Mouse (Mus musculus) cerebellum, postnatal 25 days (tissue): ENCODE data around the gene Rcan1.
A peak's percentile ranks its signal among the peaks of the same experiment; 100 is the strongest.
"Not testable (repeated sequence)": the region's sequence is repeated elsewhere in the genome, so short reads cannot be mapped to it uniquely, and the experiment has no call there.

ENCODE experiments used
- DNase-seq, 2 experiments: peaks; one replicate each; pipeline ENCODE4 v3.0.0; 2021; ENCODE audit warnings: mixed read lengths in 2 of 2

The Rcan1 gene

DNA sequence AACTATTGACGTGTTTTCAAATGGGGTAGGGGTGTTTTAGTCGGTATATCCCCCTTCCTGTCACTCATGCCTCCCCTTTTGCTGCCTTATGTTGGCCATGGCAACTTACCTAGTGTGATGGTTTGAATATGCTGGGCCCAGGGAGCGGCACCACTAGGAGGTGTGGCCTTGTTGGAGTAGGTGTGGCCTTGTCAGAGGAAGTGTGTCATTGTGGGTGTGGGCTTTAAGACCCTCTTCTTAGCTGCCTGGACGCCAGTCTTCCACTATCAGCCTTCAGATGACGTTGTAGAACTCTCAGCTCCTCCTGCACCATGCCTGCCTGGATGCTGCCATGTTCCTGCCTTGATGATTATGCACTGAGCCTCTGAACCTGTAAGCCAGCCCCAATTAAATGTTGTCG, at the start of gene Rcan1:
Gene Rcan1 (minus strand): TSS at position 162 of the 400 bp plus-strand sequence.
- no peak for DNase-seq

DNA sequence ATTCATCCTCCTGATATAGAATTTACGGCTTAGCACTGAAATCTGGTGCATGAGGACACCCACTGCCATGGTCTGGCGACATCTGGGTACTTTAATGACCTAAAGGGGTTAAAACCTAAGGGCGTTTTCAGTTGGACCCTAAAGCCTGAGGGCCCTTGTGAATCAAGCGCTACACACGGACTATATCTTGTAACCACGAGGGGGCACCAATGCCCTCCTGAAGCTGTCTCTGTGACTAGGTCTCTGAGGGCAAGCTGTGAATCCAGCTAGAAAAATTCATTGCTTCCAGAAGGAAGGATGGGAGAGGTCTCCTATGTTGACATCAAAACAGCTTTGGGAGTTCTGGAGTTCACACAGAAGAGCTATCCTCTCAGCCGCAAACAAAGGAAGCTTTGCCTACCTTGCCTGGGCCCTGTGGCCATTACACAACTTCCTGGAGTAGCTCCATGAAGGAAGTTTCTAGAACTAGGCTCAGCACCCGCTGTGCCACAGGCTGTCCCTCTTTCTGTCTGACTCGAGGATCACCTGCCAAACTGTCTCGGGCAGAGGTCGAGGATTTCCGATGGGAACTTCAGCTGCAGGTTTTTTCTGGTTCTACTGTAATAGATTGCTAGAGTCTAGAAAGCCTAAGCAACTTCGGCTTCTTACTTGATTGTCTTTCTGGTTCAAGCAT, 49.3 kb upstream of the Rcan1 start:
- DNase-seq: peak; percentile 21 to 53

GRCm38 (mm10) chr16:92518718-92519117, 48.1 kb upstream of the Rcan1 start:
- DNase-seq: no peak

DNA sequence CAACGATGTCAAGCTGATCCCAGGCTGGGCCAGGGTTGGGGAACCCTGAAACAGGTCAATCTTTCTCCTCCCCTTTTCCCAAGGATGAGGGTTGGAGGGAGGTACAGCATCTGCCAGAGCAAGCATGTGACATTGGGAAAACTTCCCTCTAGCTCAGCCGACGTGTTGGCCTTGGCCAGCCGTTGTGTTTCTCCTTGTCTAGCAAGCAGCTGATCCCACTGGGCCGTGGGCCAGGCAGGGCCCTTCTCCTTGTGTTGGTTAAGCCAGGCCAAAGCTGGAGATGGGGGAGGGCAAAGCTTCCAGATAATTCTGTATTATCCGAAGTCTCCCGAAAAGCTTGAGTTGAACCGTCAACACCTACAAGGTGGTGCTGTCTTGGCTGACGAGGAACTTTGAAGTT, 45.5 kb upstream of the Rcan1 start:
- peak in 1 of 2 experiments; percentile 27 for DNase-seq

GRCm38 (mm10) chr16:92514896-92515295, 44.2 kb upstream of the Rcan1 start:
- not testable (repeated sequence) for DNase-seq

- peak; percentile 28 to 54 for DNase-seq
These were observed 41.2 kb upstream of the Rcan1 start for GRCm38 (mm10) chr16:92511773-92512391.

GRCm38 (mm10) chr16:92510835-92511772, 40.4 kb upstream of the Rcan1 start:
- DNase-seq: peak; percentile 59 to 74

GRCm38 (mm10) chr16:92507573-92507972, 36.9 kb upstream of the Rcan1 start:
- DNase-seq: no peak

- DNase-seq: no peak
These were observed 32.4 kb upstream of the Rcan1 start for GRCm38 (mm10) chr16:92503105-92503504.

DNA sequence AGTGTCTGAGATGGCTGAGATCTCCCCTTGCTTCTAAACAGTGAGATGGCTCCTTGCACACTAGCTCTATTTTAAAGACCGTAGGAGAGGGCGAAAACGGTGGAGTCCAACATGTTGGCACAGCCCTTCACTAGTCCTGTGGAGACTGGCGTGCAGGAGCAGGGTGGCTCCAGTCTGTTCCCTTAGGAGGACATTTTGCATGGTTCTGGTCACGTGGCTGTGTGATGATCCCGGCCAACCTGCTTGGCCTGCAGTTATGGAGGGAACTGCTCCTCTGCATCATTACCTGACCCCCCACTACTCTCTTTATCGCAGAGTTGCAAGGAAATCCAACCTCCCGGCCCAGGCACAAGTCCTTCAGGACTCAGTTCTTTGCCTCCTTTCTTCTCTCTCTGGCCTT, 29.9 kb upstream of the Rcan1 start:
- DNase-seq: no peak

DNA sequence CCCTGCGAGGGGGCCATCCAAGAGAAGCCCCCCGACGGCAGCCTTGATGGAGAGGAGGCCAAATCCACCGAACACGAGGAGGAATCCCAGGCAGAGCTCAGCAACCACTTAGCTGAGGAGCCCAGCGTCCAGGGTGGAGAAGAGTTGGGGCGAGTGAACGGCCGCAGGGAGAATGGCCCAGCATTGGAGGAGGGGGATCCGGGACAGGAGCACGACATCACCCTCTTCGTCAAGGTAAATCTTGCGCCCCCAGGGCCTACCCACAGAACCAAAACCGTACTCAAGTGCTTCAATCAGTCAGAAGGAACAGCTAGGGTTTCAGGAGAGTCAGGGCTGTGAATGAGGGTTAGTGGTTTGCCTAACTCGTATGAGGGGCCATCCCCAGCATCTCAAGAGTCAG, 28.7 kb upstream of the Rcan1 start:
- no peak for DNase-seq

DNA sequence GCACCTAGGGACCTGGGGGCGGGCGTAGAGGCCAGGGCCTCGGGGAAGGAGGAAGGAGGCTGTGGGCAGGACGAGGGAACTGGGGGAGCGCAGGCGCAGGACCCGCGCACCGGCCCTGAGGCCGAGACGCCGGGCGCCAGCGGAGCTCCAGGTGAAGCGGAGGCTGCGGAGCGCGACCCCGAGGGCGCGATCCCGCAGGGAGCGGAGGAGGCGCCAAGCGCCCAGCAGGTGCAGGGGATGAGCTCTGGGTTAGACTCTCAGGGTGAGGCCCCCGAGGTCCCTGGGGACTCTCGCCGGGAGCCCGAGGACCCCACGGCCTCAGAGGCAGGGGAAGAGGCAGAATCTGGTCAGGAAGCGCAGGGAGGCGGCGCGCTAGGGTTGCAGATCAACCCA, 27.9 kb upstream of the Rcan1 start:
- DNase-seq: no peak

GRCm38 (mm10) chr16:92497851-92498588, 27.4 kb upstream of the Rcan1 start:
- no peak for DNase-seq

DNA sequence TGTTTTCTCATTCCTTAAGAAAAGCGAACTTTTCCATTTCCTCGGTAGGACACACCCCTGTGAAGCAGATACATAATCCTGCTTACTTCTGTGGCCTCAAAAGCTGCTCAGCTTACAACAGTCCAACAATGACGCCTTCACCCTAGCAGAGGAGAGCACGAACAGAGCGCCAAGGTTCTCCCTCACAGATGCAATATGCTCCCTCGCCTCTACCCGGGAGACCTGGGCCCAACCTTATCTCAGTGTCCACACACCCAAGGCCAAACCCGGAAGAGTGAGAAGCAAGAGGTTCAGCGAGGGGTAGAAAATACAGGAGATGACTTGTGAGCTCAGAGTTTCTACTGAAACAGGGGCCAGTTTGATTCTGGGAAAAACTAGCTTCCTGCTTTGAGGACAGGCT, 18.7 kb upstream of the Rcan1 start:
- no peak for DNase-seq

DNA sequence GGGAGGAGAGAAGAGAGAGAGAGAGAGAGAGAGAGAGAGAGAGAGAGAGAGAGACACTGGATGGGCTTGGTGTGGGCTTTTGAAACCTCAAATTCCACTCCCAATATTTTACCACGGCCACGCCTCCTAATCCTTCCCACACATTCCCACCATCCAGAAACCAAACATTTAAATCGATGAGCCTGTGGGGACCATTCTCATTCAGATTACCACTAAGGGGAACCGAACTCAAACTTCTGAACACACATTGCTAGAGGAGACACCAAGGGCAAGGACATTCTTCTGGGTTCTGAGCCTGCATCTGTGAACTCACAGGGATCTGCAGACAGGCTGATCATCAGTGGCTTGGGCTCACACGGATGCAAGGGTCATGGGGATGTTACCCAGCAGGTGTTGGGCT, 17.8 kb upstream of the Rcan1 start:
- no peak for DNase-seq

GRCm38 (mm10) chr16:92487489-92487888, 16.8 kb upstream of the Rcan1 start:
- peak in 1 of 2 experiments; percentile 56 for DNase-seq

GRCm38 (mm10) chr16:92487086-92487485, 16.4 kb upstream of the Rcan1 start:
- no peak for DNase-seq

GRCm38 (mm10) chr16:92485436-92485835, 14.8 kb upstream of the Rcan1 start, which contains the start of gene Clic6:
Clic6 (plus strand) TSS chr16:92485736.
- DNase-seq: no peak

- peak; percentile 63 to 76 for DNase-seq
These were observed 8.0 kb upstream of the Rcan1 start for GRCm38 (mm10) chr16:92478561-92479150.

GRCm38 (mm10) chr16:92475093-92475860, 4.6 kb upstream of the Rcan1 start:
- no peak for DNase-seq

DNA sequence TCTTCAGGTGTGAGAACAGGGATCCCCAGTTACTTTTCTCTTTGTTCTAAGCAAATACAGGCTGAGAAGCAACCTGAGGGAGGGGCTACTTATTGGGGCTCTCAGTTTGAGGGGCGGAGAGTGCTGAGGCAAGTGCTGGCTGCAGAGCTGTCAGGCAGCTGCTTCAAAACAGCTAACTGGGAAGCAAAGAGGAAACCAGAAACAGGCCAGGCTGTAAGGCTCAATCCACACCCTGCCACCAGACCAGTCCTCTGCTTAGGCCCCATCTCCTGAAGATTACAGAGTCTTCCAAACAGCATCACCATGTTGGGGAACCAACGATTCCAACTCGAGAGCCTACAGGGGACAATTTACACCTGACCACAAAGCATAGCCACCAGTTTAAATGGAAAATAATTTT, 2.2 kb upstream of the Rcan1 start:
- DNase-seq: no peak

GRCm38 (mm10) chr16:92468459-92468858, 2.2 kb downstream of the Rcan1 start:
- DNase-seq: no peak
